Mouse (Mus musculus): ENCODE results near the gene Acvr1.

Gene Acvr1

DNA sequence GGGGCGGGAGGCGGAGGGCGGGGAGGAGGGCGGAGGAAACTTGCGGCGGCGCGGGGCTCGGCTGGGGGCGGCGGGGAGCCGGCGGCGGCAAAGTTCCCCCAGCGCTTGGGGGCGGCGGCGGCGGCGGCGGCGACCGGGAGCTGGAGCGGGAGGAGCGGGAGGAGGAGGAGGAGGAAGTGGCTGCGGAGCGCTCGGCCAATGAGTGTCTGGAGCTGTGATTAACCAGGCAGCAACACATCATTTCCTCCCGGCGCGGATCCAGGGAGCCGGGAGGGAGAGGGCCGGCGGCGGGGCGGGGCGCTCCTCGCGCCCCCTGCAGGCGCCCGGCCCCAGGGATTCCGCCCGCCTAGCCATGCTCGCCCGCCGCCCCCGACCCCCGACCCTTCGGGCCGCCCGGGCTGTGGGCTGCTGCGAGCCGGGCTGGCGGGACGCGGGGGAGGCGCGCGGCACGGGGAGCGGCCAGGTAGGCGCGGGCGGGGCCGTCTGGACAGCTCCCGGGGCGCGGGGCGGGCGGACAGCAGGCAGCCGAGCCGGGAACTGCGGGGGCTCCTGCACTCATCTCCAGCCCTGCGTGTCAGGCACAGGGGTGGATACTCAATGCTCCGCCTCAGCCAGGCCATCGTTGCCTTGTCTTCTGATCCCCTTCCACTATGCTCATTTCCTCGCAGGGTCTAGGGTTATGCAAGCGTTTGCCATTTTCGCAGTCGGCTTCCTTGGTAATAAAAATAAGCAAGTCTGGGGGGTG, at the start of gene Acvr1, which contains the start of gene Upp2:
Gene Acvr1 (minus strand): TSS at position 92 of the 745 bp plus-strand sequence.
Gene Upp2 (plus strand): TSS at position 233 of the 745 bp plus-strand sequence.
- DNase-seq = peak; percentile 92 to 93

DNA sequence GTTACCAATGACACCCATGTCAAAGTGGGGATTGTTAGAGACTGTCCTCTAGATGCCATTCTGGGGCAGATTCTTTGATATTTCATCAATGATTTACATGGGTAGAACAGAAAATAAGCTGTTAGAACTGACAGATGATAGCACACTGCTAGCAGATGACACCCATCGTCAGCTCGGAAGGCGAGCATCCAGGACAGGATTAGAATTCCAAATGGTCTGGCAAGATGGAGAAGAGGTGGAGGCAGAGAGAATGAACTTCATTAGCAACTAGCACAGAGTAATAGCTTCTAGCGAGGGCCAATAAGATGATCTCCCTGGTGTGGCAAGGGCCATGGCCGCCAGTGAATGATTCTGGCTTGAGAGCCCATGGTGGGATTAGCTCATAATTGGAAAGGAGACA, 48.8 kb upstream of the Acvr1 start:
- no peak for DNase-seq

DNA sequence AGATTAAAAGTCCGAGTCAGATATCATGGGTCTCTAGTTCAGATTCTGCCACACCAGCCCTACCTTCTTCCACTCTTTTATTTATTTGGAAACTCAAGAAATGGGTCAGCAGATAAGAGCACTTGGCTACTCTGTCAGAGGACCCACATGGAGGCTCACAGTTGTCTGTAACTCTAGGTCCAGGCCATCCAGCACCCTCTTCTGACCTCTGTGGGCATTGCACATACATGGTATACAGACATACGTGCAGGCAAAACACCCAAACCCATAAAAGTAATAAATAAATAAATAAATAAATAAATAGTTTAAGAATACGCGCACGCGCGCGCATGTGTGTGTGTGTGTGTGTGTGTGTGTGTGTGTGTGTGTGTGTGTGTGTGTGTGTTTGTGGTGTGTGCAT, 47.9 kb upstream of the Acvr1 start:
- DNase-seq = no peak

DNA sequence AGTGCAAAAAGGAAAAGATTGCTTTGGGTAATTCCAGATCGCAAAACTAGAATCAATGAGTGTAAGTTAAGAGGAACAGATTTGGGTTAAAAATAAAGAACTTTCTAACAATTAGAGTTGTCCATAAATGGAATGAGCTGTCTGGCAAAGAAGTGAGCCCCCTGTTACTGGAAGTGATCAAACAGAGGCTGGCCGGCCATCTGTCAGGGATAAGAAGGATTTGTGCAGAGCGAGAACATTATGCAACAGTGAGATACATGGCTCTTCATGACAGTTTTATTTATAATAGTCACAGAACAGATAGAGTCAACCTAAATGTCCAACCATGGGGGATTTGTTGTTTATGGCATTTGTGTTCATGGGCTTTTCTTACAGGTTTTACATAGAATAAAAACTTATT, 46.8 kb upstream of the Acvr1 start:
- no peak for DNase-seq

DNA sequence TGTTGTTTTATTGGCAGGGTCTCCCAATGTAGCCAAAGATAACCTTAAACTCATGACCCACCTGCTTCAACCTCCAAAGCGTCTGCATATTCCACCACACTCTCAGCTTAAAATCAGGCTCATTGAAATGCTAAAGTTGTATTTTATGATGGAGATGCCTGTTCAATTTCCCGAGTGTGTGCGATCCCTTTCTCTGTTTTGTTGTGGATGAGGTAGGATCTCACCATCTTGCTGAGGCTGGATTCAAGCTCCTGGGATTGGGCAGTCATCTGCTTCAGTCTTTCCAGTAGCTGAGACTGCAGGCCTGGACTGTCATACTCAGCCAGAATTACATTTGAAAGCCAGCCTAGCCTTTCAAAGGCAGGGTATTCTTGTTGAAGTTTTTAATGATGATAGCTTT, 37.8 kb upstream of the Acvr1 start:
- no peak for DNase-seq

DNA sequence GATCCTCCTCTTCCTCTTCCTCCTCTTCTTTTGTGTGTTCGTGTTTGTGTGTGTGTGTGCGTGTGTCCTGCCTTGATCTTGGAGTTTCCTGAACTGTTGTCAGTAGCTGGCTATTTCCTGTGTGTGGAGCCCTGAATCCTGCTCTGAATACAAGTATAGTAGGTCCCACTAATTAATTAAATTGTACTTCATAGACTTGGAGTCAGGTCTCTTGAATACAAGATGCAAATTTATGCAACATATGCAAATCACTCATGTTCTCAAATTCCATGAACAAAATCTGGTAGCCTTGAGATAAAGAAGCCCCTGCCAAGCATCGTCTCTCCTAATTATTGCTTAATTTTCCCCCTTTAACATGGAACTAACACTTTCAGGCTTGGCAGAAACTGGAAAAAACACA, 36.4 kb upstream of the Acvr1 start:
- no peak for DNase-seq

DNA sequence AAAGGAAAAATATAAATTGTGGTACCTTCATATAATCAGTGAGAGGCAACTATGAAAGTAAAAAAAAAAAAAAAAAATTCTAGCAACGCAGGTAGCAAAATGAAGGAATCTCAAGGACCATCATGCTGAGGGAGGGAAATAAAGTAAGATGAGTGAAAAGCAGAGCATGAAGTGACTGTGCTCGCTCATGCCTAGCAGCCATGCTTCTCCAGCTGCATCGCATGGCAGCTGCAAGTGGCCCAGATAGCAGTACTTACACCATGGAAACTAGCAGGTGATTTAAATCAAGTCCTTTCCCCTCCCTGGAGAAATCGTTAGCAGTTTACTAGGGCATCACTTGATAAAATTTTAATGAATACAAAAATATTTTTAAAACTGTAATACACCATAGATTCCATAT, 34.4 kb upstream of the Acvr1 start:
- no peak for DNase-seq

DNA sequence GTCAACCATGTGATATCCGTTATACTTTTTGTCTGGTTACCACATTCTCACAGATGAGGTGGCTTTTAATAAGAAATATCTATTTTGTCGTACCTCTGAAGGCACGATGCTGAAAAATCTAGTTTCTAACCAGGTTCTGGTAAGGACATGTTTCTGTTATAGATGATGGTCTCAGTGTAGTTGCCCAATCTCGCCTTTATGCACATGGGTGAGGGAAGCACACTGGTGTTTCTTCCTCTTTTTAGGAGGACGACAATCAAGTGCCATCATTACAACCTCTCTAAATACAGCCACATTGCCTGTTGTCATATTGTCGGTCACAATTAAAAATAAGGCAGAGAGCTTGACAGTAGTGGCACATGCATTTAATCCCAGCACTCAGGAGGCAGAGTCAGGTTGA, 32.7 kb upstream of the Acvr1 start:
- DNase-seq = no peak

DNA sequence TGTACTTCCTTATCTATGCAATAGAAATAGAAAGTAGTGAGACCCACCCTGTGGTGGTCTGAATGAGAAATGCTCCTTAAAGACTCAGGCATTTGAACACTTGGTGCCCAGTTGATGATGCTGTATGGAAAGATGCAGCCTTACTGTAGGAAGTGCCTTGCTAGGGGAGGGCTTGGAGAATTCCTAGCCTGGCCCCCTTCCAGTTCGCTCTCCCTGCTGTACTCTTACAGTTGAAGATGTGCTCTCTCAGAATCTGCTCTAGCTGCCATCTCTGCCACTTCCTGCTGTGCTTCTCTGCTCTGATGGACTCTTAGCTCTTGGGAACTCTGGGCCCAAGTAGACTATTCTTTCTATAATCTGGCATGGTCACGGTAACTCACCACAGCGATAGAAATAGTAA, 30.6 kb upstream of the Acvr1 start:
- DNase-seq = no peak

DNA sequence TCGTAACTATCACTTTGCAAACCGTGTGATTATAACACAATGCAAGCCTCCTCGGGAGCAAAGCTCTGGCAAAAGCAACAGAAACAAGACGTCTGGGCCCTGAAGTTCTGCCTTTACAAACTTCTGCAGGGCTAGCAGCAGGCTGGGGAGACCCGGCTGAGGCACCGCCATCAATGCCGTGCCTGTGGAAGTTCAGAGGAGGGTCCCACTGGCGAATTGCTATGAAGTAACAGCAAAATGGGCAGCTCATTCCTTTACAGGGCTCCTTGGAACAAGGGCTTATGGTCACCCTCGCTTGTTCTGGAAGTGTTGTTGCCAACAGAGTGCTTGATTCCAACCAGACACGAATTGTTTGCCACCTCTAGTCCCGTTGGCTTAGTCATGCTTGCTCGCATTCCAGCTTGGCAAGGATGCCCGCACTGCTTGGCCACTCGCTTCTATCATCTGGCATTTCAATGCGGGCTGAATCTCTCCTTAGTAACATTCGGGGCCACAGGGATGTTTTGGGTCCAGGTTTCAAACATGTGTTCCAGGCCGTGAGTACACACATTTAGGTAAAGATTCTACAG, 29.9 kb upstream of the Acvr1 start:
- DNase-seq = no peak

DNA sequence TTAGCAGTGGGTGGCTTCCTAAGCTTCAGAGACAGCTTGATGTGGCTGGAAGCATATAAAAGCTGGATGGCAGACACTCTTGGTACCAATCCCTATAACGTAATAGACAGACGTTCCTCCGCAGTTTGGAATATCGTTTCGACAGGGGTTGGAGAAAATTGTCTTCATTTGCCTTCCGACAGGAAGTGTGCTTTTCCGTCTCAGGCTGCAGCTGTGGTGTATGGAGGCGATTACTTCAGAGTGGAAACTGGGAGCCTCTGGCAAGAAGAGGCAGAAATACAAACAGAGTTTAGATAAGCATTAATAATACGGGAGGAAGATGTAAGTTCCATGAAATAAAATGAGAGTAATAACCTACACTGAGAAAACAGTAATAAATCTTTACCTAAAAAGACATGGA, 28.4 kb upstream of the Acvr1 start:
- no peak for DNase-seq

DNA sequence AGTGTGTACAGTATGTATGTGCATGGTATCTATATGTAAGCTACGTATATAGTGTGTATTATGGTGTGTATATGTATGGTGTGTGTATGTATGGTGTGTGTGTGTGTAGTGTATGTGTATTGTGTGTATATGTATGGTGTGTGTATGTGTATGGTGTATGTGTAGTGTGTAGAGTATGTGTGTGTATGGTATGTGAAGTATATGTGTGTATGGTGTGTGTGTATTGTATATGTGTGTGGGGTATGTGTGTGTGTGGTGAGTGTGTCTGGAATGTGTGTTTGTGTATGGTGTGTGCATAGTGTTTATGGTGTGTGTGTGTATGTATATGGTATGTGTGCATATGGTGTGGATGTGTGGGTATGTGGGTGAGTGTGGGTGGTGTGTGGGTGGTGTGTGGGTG, 23.1 kb upstream of the Acvr1 start:
- DNase-seq = no peak

DNA sequence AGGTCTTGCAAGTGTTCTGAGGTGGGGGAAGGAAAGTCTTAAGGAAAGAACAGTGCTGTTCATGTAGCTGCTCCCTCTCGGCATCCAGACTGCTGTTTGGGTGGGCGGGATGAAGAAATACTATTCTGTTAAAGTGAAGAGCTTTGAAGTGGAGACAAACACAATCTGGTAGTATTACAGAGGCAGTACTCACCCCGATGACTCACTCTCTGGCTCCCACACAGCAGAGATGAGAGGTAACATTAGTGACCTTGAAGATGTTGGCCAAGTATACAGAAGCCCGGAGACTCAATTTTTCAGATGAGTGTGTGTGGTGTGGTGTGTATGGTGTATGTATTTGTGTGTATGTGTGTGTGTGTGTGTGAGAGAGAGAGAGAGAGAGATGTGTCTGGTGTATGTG, 22.7 kb upstream of the Acvr1 start:
- DNase-seq = peak; percentile 52 to 70

DNA sequence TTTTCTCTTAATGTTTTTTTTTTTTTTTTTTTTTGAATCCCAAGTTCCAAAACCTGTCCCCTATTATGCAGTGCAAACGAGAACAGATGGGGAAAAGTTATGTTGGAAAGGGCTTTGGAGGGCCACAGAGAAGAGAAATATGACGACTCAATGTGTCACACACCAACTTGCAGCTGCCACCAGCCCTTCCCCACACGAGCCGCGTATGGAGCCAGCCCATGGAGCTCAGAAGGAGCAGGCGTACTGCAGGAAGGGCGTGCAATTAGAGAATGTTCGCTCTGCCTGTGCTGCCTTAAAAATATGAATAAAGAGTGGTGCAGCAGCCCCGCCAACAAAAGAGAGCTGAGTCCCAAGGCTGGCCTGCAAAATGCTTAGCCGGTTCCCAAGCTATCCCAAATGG, 19.4 kb upstream of the Acvr1 start:
- no peak for DNase-seq

DNA sequence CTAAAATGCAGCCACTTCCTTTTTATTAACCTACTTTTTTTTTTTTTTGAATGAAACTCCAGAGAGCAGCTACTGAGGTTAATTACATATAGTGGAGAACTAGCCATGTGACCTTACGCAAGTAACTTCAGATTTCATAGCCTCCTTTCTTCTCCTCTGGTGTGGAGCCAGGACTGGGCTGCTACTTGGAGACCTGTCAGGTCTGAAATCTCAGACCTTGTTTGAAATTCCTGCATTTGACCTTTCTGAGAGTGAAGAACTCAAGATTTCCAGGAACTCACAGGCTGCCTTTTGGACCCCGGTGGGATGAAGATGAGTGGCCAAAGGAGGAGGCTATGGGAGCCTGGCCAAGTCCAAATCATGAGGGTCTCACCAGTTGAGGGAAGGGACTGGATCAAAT, 7.2 kb upstream of the Acvr1 start:
- peak in 1 of 2 experiments; percentile 28 for DNase-seq

DNA sequence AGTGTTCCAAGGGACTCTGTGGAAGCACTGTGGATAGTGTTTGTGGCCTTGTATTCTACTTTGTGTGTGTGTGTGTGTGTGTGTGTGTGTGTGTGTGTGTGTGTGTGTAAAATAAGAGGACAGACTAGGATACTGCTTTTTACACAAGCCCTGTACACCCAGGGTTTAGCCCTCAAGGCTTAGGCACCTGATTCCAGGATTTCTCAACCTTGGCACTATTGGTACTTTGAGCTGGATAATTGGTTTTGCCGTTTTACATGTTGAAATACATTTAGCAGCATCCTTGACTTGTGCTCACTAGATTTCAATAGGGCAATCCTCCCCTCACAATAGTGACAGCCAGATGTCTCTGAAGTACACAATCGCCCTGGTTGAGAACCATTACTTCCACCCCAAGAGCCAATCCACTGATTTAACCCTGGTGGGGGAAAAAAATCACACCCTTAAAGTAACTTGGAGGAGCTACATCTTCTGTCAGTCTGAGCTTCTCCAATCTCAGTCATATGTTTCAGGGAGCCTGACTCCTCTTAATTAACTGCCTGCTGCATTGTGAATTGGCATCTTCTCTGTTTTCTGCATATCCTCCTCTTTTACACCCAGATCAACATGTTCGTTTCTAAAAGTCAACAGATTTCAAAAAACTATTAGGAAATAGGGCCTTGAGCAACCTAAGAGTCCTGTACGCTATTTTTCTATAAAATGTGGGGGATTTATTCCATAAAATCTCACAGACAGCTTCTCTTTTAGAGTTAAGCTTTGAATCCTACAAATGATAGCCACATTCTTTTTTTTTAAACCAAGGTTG, 2.1 kb upstream of the Acvr1 start:
- DNase-seq = no peak

DNA sequence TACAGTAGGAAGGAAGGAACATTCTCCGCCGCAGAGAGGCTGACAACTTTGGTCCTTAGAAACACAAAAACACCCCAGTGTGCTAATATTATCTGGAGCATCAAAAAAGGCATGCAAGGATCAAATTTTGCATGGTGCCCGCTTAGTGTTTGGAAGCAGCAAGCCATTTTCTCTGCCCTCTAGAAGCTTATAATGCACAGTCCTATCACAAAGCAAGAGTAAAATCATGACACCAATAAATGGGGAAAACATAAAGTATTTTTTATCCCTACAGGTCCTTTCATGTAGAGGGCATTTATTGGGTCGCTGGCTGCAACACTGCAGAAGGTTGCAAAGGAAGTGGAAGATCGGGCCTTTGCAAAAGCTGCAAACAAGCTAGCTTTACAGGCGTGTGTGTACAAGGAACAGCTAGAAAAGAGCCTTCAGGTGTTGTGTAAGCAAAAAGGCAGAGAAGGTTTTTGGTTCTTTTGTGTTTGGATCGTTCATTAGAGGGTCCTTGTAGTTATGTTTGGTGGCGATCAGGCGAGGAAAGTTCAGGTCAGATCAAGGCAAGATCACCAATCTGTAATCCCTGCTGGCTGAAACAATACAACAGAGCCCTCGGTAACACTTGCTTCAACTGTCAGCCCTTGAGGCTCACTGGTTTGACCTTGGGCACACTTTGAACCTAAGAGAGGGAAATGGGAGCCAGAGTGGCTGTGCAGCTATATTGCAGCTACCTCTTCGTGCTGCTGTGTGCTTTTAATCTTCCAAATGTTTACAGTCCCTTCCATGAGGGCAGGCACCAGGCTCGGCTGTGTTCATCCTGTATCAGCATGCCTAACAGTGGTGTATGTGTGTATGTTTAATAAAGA, 1.1 kb upstream of the Acvr1 start:
- no peak for DNase-seq

DNA sequence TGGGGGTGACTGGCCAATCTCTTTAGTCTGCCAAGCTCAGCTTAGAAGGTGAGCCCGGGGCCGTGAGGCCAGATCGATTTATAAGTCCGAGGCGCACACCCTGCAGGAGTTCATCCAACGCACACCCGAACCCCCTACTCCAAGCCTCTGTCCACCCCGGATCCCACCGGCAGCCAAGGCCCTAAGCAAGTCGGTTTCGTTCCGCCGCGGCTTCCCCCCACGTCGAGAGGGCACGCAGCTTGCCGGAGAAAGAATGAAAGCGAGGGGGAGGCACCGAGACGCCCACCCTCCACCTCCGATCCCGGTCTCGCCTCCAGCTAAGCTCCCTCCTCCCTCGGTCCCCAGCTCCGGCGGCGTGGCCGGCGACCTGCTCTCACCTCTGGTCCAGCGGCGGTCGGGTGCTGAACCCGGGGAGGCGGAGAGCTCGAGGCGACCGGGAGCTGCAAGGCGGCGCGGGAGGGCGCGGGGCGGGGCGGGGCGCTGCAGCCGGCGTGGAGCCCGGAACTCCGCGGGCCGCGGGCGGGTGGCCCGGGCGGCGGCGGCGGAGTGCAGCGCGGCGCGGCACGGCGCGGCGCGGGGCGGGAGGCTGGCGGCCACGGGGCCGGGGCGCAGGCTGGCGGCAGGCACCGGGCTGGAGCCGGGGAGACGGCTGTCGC, 419 bp downstream of the Acvr1 start:
- peak; percentile 66 to 77 for DNase-seq

DNA sequence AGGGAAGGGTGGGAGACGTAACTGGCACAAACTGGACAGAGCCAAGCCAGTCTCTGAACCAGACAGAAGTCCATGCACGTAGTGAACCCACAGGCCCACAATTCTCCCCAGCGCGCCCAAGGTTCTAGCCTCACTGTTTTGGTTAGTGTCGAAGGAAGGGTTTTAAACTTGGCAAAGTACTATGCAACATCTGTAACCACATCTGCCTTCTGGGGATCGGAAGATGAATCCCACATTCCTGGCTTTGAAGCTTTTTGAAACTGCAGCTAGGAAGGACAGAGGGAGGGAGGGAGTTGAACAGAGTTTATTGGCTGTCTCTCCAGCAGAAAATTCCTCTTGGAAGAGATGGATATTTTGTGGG, 928 bp downstream of the Acvr1 start:
- no peak for DNase-seq

DNA sequence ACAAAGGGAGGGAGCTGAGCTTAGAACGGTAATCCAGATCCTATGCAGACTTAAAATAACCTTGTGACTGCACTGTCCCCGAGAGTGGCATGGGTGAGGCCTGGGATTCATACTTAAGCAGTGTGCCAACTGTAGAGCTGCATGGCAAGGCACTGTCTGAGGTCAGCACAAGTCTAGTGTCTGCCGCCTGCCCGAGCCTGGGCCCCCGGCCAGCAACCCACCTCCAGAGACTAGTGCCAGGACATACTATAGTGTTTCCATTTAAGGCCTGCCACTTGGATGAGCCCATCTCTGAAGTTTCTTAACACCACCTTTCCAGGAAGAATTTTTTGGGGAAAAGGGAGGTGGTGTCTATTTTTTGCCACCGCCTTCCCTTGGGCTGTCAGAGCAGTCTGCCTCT, 1.7 kb downstream of the Acvr1 start:
- DNase-seq = peak; percentile 25 to 45

DNA sequence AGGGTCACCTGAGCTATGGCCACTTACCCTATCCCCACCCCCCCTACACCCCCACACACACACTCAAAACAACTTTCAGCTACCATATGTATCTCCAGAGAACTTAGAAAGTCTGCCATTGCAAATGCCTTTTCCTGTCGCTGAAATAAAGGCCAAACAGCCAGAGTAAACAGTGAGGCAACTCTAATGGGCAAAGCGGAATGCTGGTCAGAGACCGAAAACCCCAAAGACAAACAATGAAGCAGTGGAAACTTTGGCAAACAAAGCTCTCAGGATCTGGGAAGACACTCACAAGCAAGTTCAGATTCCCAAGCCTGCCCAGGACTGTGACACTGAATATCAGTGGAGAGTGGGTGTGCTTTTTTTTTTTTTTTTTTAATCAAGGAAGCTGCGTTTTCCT, 4.8 kb downstream of the Acvr1 start:
- peak; percentile 36 to 68 for DNase-seq

DNA sequence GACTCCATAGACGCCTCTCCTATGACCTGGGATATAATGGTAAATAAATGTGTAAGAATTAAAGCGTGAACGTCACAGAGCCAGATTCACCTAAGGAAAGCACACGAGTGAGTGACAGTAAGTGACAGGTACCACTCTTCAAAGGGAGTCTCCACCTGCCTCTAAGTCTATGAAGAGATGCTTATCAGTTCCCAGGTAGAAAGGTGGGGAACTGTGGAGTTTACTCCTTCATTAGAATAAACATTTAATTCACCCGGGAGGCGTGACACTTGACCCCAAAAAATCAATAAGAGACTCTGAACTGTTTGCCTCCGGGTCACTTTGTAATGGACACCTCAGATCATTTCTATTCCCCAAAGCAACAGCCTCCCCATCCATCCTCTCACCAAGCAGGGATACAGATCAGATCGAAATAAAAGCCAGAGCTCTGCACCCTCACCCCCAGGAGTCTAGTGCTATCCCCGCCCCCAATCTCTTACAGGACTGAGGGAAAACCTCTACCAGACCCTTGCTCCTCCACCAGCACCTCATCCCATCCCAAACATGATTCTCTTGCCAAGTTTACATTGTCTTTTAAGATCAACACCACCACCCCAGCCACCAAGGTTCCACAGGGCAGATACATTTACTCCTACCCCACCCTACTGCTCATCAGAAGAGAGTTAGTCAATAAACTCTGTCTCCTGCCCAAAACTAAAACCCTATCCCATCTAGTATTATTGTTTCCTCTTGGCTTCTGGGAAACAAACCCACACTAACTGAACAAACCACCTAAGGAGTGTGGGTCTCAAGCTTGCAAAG, 9.7 kb downstream of the Acvr1 start:
- DNase-seq = no peak

Data from lung, adult 18-20 months (tissue).